Mouse (Mus musculus): ENCODE measurements around the gene Wapl. TPM values are rescaled to one million over a fixed set of nuclear protein-coding genes. Genes with fewer than 3 reads are reported as not detected.

Gene Wapl
- polyA plus RNA-seq, 1 experiment from 2014 or later: 18.8 TPM

DNA sequence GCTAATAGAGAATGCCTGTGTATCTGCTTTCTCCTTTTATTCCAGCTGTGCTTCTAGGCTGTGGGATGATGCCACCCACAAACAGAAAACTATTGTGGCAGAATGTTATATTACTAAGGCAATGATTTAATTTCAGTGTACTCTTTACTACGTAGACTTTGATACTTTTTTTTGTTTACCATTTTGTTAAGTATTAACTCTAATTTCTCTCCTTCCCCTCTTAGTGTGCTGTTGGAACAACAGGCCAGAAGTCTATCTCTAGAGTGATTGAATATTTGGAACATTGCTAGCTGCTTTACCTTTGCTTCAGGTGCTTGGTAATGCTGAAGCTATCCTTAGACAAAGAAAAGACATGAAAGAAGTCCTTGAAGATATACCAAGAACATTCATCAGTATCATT is 71.7 kb downstream of the Wapl start:
- H3K36me3 ChIP-seq (ENCODE audit: control insufficient read depth, insufficient read depth): peaks cover 12% of the 10 kb centered on the region
- 94% methylated on average over 1 of the region's 1 CpGs for WGBS

DNA sequence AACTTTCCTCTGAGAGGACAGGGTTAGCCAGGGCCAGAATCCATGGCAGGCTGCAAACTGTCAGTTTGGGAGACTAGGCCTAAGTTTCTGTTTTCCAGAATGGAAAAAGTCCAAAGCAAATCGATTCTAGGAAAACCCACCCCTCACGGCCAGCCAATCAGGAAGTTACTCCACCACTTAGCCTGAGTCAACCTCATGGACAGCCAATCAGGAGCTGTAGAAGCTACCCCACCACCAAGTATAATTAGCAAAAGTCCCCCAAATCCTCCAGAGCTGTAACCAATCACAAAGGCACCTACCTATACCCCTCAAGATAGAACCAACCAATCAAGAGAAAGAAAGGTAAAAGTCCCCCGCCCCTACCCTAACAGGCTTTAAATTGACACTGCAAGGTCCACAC is 82.0 kb downstream of the Wapl start:
- Histone ChIP-seq H3K9ac (replicated peaks; ENCODE audit: low read depth, low read length) (no peak overlapping the region), H3K27ac (ENCODE audit: low read length) (no peak overlapping the region), H3K36me3 (ENCODE audit: control insufficient read depth, insufficient read depth) (no peaks in the 10 kb centered on the region), H3K9me3 (ENCODE audit: control insufficient read depth, low read length) (no peaks in the 10 kb centered on the region), H3K4me2 (ENCODE audit: low read length) (no peak overlapping the region), H3K4me3 (replicated peaks; ENCODE audit: low read length) (no peak overlapping the region), H3K4me1 (replicated peaks; ENCODE audit: control insufficient read depth, insufficient read depth, low read length) (no peaks in the 10 kb centered on the region), H3K27me3 (replicated peaks; ENCODE audit: control insufficient read depth, insufficient read depth, low read length) (no peaks in the 10 kb centered on the region)
- ATAC-seq: no peak
- 83% methylated on average over 3 of the region's 3 CpGs for WGBS

More for the DNA sequence above, 71.7 kb downstream of the Wapl start:
- Histone ChIP-seq H3K9me3 (ENCODE audit: control insufficient read depth, low read length) (no peaks in the 10 kb centered on the region), H3K27me3 (replicated peaks; ENCODE audit: control insufficient read depth, insufficient read depth, low read length) (no peaks in the 10 kb centered on the region), H3K27ac (ENCODE audit: low read length) (no peak overlapping the region), H3K4me3 (replicated peaks; ENCODE audit: low read length) (no peak overlapping the region), H3K4me2 (ENCODE audit: low read length) (no peak overlapping the region), H3K9ac (replicated peaks; ENCODE audit: low read depth, low read length) (no peak overlapping the region), H3K4me1 (replicated peaks; ENCODE audit: control insufficient read depth, insufficient read depth, low read length) (no peaks in the 10 kb centered on the region)
- ATAC-seq: no peak

GRCm38 (mm10) chr14:34759938-34760337 is 86.2 kb downstream of the Wapl start:
- no peak overlapping the region for H3K4me3 ChIP-seq (replicated peaks; ENCODE audit: low read length)
- WGBS: 91% methylated on average over 2 of the region's 2 CpGs
- no peaks in the 10 kb centered on the region for H3K36me3 ChIP-seq (ENCODE audit: control insufficient read depth, insufficient read depth)
- H3K27me3 ChIP-seq (replicated peaks; ENCODE audit: control insufficient read depth, insufficient read depth, low read length): no peaks in the 10 kb centered on the region
- H3K9ac ChIP-seq (replicated peaks; ENCODE audit: low read depth, low read length): no peak overlapping the region
- no peak for ATAC-seq
- no peaks in the 10 kb centered on the region for H3K4me1 ChIP-seq (replicated peaks; ENCODE audit: control insufficient read depth, insufficient read depth, low read length)
- H3K9me3 ChIP-seq (ENCODE audit: control insufficient read depth, low read length): no peaks in the 10 kb centered on the region
- no peak overlapping the region for H3K27ac ChIP-seq (ENCODE audit: low read length)
- no peak overlapping the region for H3K4me2 ChIP-seq (ENCODE audit: low read length)

- ATAC-seq: no peak
- no peak overlapping the region for H3K27ac ChIP-seq (ENCODE audit: low read length)
- no peak overlapping the region for H3K4me3 ChIP-seq (replicated peaks; ENCODE audit: low read length)
- H3K4me1 ChIP-seq (replicated peaks; ENCODE audit: control insufficient read depth, insufficient read depth, low read length): no peaks in the 10 kb centered on the region
- H3K9ac ChIP-seq (replicated peaks; ENCODE audit: low read depth, low read length): no peak overlapping the region
- 95% methylated on average over 9 of the region's 9 CpGs for WGBS
- H3K36me3 ChIP-seq (ENCODE audit: control insufficient read depth, insufficient read depth): no peaks in the 10 kb centered on the region
- no peaks in the 10 kb centered on the region for H3K9me3 ChIP-seq (ENCODE audit: control insufficient read depth, low read length)
- no peaks in the 10 kb centered on the region for H3K27me3 ChIP-seq (replicated peaks; ENCODE audit: control insufficient read depth, insufficient read depth, low read length)
- H3K4me2 ChIP-seq (ENCODE audit: low read length): no peak overlapping the region
These were observed 87.6 kb downstream of the Wapl start for GRCm38 (mm10) chr14:34761082-34761959.

GRCm38 (mm10) chr14:34762682-34763081 is 89.0 kb downstream of the Wapl start:
- no peak overlapping the region for H3K4me2 ChIP-seq (ENCODE audit: low read length)
- no peak overlapping the region for H3K4me3 ChIP-seq (replicated peaks; ENCODE audit: low read length)
- ATAC-seq: no peak
- no peaks in the 10 kb centered on the region for H3K36me3 ChIP-seq (ENCODE audit: control insufficient read depth, insufficient read depth)
- WGBS: 57% methylated on average over 10 of the region's 10 CpGs
- H3K9ac ChIP-seq (replicated peaks; ENCODE audit: low read depth, low read length): no peak overlapping the region
- H3K4me1 ChIP-seq (replicated peaks; ENCODE audit: control insufficient read depth, insufficient read depth, low read length): no peaks in the 10 kb centered on the region
- H3K9me3 ChIP-seq (ENCODE audit: control insufficient read depth, low read length): no peaks in the 10 kb centered on the region
- no peak overlapping the region for H3K27ac ChIP-seq (ENCODE audit: low read length)
- H3K27me3 ChIP-seq (replicated peaks; ENCODE audit: control insufficient read depth, insufficient read depth, low read length): no peaks in the 10 kb centered on the region

- H3K9me3 ChIP-seq (ENCODE audit: control insufficient read depth, low read length): no peaks in the 10 kb centered on the region
- no peaks in the 10 kb centered on the region for H3K27me3 ChIP-seq (replicated peaks; ENCODE audit: control insufficient read depth, insufficient read depth, low read length)
- no peak for ATAC-seq
- no peak overlapping the region for H3K27ac ChIP-seq (ENCODE audit: low read length)
- 59% methylated on average over 10 of the region's 10 CpGs for WGBS
- H3K9ac ChIP-seq (replicated peaks; ENCODE audit: low read depth, low read length): no peak overlapping the region
- H3K36me3 ChIP-seq (ENCODE audit: control insufficient read depth, insufficient read depth): no peaks in the 10 kb centered on the region
- H3K4me1 ChIP-seq (replicated peaks; ENCODE audit: control insufficient read depth, insufficient read depth, low read length): peaks cover 5% of the 10 kb centered on the region; the same call in 1 of the 2 replicates
- H3K4me3 ChIP-seq (replicated peaks; ENCODE audit: low read length): no peak overlapping the region
- no peak overlapping the region for H3K4me2 ChIP-seq (ENCODE audit: low read length)
These were observed 90.2 kb downstream of the Wapl start for GRCm38 (mm10) chr14:34763771-34764539.

- Histone ChIP-seq H3K4me2 (ENCODE audit: low read length) (no peak overlapping the region), H3K9ac (replicated peaks; ENCODE audit: low read depth, low read length) (no peak overlapping the region), H3K4me1 (replicated peaks; ENCODE audit: control insufficient read depth, insufficient read depth, low read length) (peaks cover 12% of the 10 kb centered on the region), H3K27me3 (replicated peaks; ENCODE audit: control insufficient read depth, insufficient read depth, low read length) (peaks cover 3% of the 10 kb centered on the region; the same call in 1 of the 2 replicates), H3K9me3 (ENCODE audit: control insufficient read depth, low read length) (no peaks in the 10 kb centered on the region), H3K27ac (ENCODE audit: low read length) (no peak overlapping the region), H3K36me3 (ENCODE audit: control insufficient read depth, insufficient read depth) (no peaks in the 10 kb centered on the region), H3K4me3 (replicated peaks; ENCODE audit: low read length) (no peak overlapping the region)
- no peak for ATAC-seq
- 84% methylated on average over 9 of the region's 9 CpGs for WGBS
These were observed 91.2 kb downstream of the Wapl start for GRCm38 (mm10) chr14:34764908-34765307.

DNA sequence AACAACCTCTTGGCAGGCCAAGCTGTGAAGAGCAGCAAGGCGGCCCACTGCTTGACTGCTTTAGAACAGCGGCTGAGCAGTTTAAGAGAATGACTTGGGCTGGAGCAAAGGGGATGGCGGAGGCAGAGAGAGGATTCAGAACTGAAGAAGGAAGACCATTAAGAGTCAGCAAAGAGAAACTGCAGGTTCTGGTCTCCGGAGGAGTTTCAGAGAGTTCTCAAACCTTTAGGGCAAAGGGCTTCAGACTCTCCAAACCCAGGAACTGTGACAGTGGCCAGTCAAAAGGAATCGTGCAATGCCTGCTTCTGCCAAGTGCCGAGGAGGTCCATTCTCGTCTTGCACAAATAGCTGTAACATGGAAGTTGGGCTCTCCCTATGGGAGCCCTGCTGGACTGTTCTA is 91.7 kb downstream of the Wapl start:
- 91% methylated on average over 7 of the region's 7 CpGs for WGBS
- no peak for ATAC-seq
- no peak overlapping the region for H3K27ac ChIP-seq (ENCODE audit: low read length)

GRCm38 (mm10) chr14:34766181-34766580 is 92.5 kb downstream of the Wapl start:
- Histone ChIP-seq H3K4me1 (replicated peaks; ENCODE audit: control insufficient read depth, insufficient read depth, low read length) (peaks cover 12% of the 10 kb centered on the region), H3K9ac (replicated peaks; ENCODE audit: low read depth, low read length) (no peak overlapping the region), H3K27me3 (replicated peaks; ENCODE audit: control insufficient read depth, insufficient read depth, low read length) (peaks cover 3% of the 10 kb centered on the region; the same call in 1 of the 2 replicates), H3K27ac (ENCODE audit: low read length) (no peak overlapping the region), H3K4me3 (replicated peaks; ENCODE audit: low read length) (no peak overlapping the region), H3K36me3 (ENCODE audit: control insufficient read depth, insufficient read depth) (no peaks in the 10 kb centered on the region), H3K4me2 (ENCODE audit: low read length) (no peak overlapping the region), H3K9me3 (ENCODE audit: control insufficient read depth, low read length) (no peaks in the 10 kb centered on the region)
- ATAC-seq: no peak
- 92% methylated on average over 5 of the region's 5 CpGs for WGBS

More for the DNA sequence above, 91.7 kb downstream of the Wapl start:
- H3K4me1 ChIP-seq (replicated peaks; ENCODE audit: control insufficient read depth, insufficient read depth, low read length): peaks cover 12% of the 10 kb centered on the region
- no peak overlapping the region for H3K4me2 ChIP-seq (ENCODE audit: low read length)
- H3K36me3 ChIP-seq (ENCODE audit: control insufficient read depth, insufficient read depth): no peaks in the 10 kb centered on the region
- peaks cover 3% of the 10 kb centered on the region; the same call in 1 of the 2 replicates for H3K27me3 ChIP-seq (replicated peaks; ENCODE audit: control insufficient read depth, insufficient read depth, low read length)
- H3K4me3 ChIP-seq (replicated peaks; ENCODE audit: low read length): no peak overlapping the region
- no peak overlapping the region for H3K9ac ChIP-seq (replicated peaks; ENCODE audit: low read depth, low read length)
- no peaks in the 10 kb centered on the region for H3K9me3 ChIP-seq (ENCODE audit: control insufficient read depth, low read length)

Measured in forebrain, embryonic 16.5 days (tissue).